Mouse (Mus musculus) hindbrain, postnatal 0 days (tissue): ENCODE measurements around the gene Smco1. TPM values are rescaled to one million over a fixed set of nuclear protein-coding genes. Genes with fewer than 3 reads are reported as not detected.
"Not testable (repeated sequence)": the region's sequence is repeated elsewhere in the genome, so short reads cannot be mapped to it uniquely, and the experiment has no call there.

Experiments
- ATAC-seq: fragments of 200-750 bp; cut with Nextera tagmentation; 2 replicates; pipeline ENCODE4 v1.8.0; 2017; ENCODE audit warnings: mild to moderate bottlenecking, moderate TSS enrichment, moderate library complexity
- DNase-seq: peaks from one replicate; pipeline ENCODE4 v3.0.0-alpha.2; 2015; ENCODE audit warnings: low spot score
- H3K27ac ChIP-seq: fragments of 300-500 bp; sonication (generic); 2 replicates; pipeline ENCODE4 v1.5.1; 2014; ENCODE audit warnings: mild to moderate bottlenecking
- H3K27me3 ChIP-seq: fragments of 300-500 bp; sonication (generic); 2 replicates; pipeline ENCODE4 v1.6.1; 2014; ENCODE audit warnings: low read length, mixed read lengths; ENCODE audit not compliant: insufficient read depth
- H3K36me3 ChIP-seq: fragments of 300-500 bp; sonication (generic); 2 replicates; pipeline ENCODE4 v1.6.1; 2014; ENCODE audit warnings: low read length, mixed read lengths; ENCODE audit not compliant: insufficient read depth
- H3K4me1 ChIP-seq: fragments of 300-500 bp; sonication (generic); 2 replicates; pipeline ENCODE4 v1.6.1; 2014; ENCODE audit warnings: antibody characterized with exemption, low read length, mixed read lengths; ENCODE audit not compliant: insufficient read depth
- H3K4me2 ChIP-seq: fragments of 300-500 bp; sonication (generic); 2 replicates; pipeline ENCODE4 v1.6.1; 2014; ENCODE audit warnings: low read depth, mild to moderate bottlenecking, low read length, moderate library complexity, mixed read lengths
- H3K4me3 ChIP-seq: fragments of 300-500 bp; sonication (generic); 2 replicates; pipeline ENCODE4 v1.5.1; 2014; ENCODE audit warnings: low read length
- H3K9ac ChIP-seq: fragments of 300-500 bp; sonication (generic); replicated peaks from 2 replicates; pipeline ENCODE4 v1.6.1; 2014; ENCODE audit warnings: mild to moderate bottlenecking, low read length, moderate library complexity, mixed read lengths
- H3K9me3 ChIP-seq: fragments of 300-500 bp; sonication (generic); 2 replicates; pipeline ENCODE4 v1.6.1; 2016; ENCODE audit warnings: low read length, mixed read lengths
- CTCF ChIP-seq: IDR thresholded peaks from 2 replicates; pipeline ENCODE4 v1.5.1; 2016; ENCODE audit warnings: antibody characterized with exemption, control low read depth, low read depth
- WGBS: fragments of 180-500 bp; shearing (Covaris S2); extraction: QIAGEN DNeasy Blood & Tissue Kit; methylation state at CpG from one replicate; pipeline ENCODE4 v1.1.7; 2014; 5-methylcytosine and 5-hydroxymethylcytosine counted together
- polyA plus RNA-seq: library from polyadenylated mRNA; unstranded; fragments of >200 nt; fragmentation: Nextera tagmentation; extraction: Ambion mirVana; gene quantifications from 2 replicates; pipeline ENCODE4 v1.2.1, GENCODE M21; 2015
- total RNA-seq: library from RNA; depleted of rRNA; stranded (reverse); fragments of >200 nt; gene quantifications from 2 replicates; pipeline ENCODE4 v1.2.3, GENCODE M21; 2014

Gene Smco1
- total and polyA plus RNA-seq, 2 experiments from 2014 or later = 0.10 TPM; not detected in 1

- Histone ChIP-seq H3K27ac (peak within 1 kb of the TSS; percentile 96), H3K4me3 (peak within 1 kb of the TSS; percentile 90), H3K9ac (peak within 1 kb of the TSS; percentile 94), H3K36me3 (no peaks in the 10 kb centered on the region), H3K4me2 (peak within 1 kb of the TSS; percentile 72), H3K27me3 (no peaks in the 10 kb centered on the region), H3K9me3 (no peaks in the 10 kb centered on the region), H3K4me1 (peaks cover 7% of the 10 kb centered on the region; the same call in 1 of the 2 replicates)
- ATAC-seq (peak; percentile 95), DNase-seq (peak; percentile 94)
- no peak for TF ChIP-seq CTCF
- under 1% methylated on average over 73 of the region's 75 CpGs for WGBS
Observed at GRCm38 (mm10) chr16:32277308-32278256, 6.3 kb downstream of the Smco1 start, which contains the start of gene Rnf168. Gene Rnf168, plus strand, starts transcription at chr16:32277459.

GRCm38 (mm10) chr16:32278396-32278795 lies 7.1 kb downstream of the Smco1 start:
- peak overlapping the region; percentile 94 for H3K9ac ChIP-seq
- no peaks in the 10 kb centered on the region for H3K27me3 ChIP-seq
- peak overlapping the region; percentile 72 for H3K4me2 ChIP-seq
- H3K4me3 ChIP-seq = peak overlapping the region; percentile 90
- TF ChIP-seq CTCF = no peak
- H3K9me3 ChIP-seq = no peaks in the 10 kb centered on the region
- WGBS = 48% methylated on average over 7 of the region's 7 CpGs
- H3K36me3 ChIP-seq = peaks cover 4% of the 10 kb centered on the region; the same call in 1 of the 2 replicates
- peaks cover 7% of the 10 kb centered on the region; the same call in 1 of the 2 replicates for H3K4me1 ChIP-seq
- no peak for ATAC-seq
- H3K27ac ChIP-seq = peak overlapping the region; percentile 96
- peak; percentile 2 for DNase-seq

DNA sequence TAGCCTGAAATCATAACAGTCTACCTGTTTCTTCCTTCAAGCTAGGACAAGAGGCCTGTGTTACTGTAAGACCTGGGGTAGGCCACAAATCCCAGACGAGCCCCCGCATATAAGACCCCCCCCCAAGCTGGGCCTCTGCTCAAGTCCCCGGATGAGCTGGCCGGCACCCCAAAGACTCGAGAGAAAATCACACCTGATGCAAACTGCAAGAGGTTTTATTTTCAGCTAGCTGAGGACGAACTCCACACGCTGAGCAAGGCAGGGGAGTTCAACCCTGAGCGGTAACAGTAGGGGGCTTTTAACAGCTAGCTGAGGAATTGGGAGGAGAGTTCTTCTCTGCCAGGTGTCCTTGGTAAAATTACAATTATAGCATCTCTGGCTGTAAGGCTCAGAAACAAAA lies 8.9 kb downstream of the Smco1 start:
- ATAC-seq = no peak
- H3K36me3 ChIP-seq = peaks cover 21% of the 10 kb centered on the region; the same call in 1 of the 2 replicates
- peaks cover 7% of the 10 kb centered on the region; the same call in 1 of the 2 replicates for H3K4me1 ChIP-seq
- H3K4me3 ChIP-seq = no peak overlapping the region
- no peak overlapping the region; the same call in 1 of the 2 replicates for H3K9ac ChIP-seq
- DNase-seq = no peak
- no peak overlapping the region for H3K27ac ChIP-seq
- no peaks in the 10 kb centered on the region for H3K27me3 ChIP-seq
- no peaks in the 10 kb centered on the region for H3K9me3 ChIP-seq
- TF ChIP-seq CTCF = no peak
- WGBS = 83% methylated on average over 8 of the region's 8 CpGs
- H3K4me2 ChIP-seq = peak overlapping the region; percentile 72

- Histone ChIP-seq H3K9me3 (no peaks in the 10 kb centered on the region), H3K4me3 (no peak overlapping the region), H3K27me3 (no peaks in the 10 kb centered on the region), H3K4me1 (peaks cover 2% of the 10 kb centered on the region; the same call in 1 of the 2 replicates), H3K4me2 (no peak overlapping the region), H3K36me3 (peaks cover 24% of the 10 kb centered on the region; the same call in 1 of the 2 replicates), H3K27ac (no peak overlapping the region), H3K9ac (no peak overlapping the region)
- ATAC-seq (no peak), DNase-seq (no peak)
- TF ChIP-seq CTCF = 0 out of 2 replicates have a peak, but pooled peaks have one; percentile 12
Observed at GRCm38 (mm10) chr16:32282608-32283007, 11.3 kb downstream of the Smco1 start.

- no peaks in the 10 kb centered on the region for H3K4me1 ChIP-seq
- peaks cover 34% of the 10 kb centered on the region for H3K36me3 ChIP-seq
- WGBS = 91% methylated on average over 4 of the region's 4 CpGs
- no peak overlapping the region for H3K4me3 ChIP-seq
- no peak overlapping the region for H3K9ac ChIP-seq
- no peaks in the 10 kb centered on the region for H3K27me3 ChIP-seq
- DNase-seq = no peak
- no peak for ATAC-seq
- no peaks in the 10 kb centered on the region for H3K9me3 ChIP-seq
- no peak overlapping the region for H3K27ac ChIP-seq
- no peak overlapping the region for H3K4me2 ChIP-seq
- TF ChIP-seq CTCF = no peak
Observed at GRCm38 (mm10) chr16:32291821-32292220, 20.6 kb downstream of the Smco1 start.

- ATAC-seq, H3K27me3 ChIP-seq, H3K4me3 ChIP-seq, H3K4me2 ChIP-seq, H3K27ac ChIP-seq, H3K9ac ChIP-seq, H3K4me1 ChIP-seq, DNase-seq, H3K9me3 ChIP-seq: not testable (repeated sequence)
- peaks cover 35% of the 10 kb centered on the region for H3K36me3 ChIP-seq
- WGBS = 98% methylated on average over 4 of the region's 4 CpGs
Observed at GRCm38 (mm10) chr16:32299617-32300016, 28.3 kb downstream of the Smco1 start.

- WGBS = 30% methylated on average over 1 of the region's 1 CpGs
- no peak for DNase-seq
- H3K9me3 ChIP-seq = no peaks in the 10 kb centered on the region
- no peak overlapping the region for H3K4me3 ChIP-seq
- no peak overlapping the region for H3K9ac ChIP-seq
- H3K27me3 ChIP-seq = no peaks in the 10 kb centered on the region
- no peak overlapping the region for H3K4me2 ChIP-seq
- H3K27ac ChIP-seq = no peak overlapping the region
- H3K36me3 ChIP-seq = peaks cover 19% of the 10 kb centered on the region; the same call in 1 of the 2 replicates
- ATAC-seq = no peak
- TF ChIP-seq CTCF = no peak
- H3K4me1 ChIP-seq = no peaks in the 10 kb centered on the region
Observed at GRCm38 (mm10) chr16:32303046-32303445, 31.8 kb downstream of the Smco1 start.
